Mouse (Mus musculus) frontal cortex, postnatal 36 days (tissue): ENCODE results near the gene Evi2a.

Source experiments
- DNase-seq, 2 experiments: peaks; one replicate each; pipeline ENCODE4 v3.0.0; 2022; ENCODE audit warnings: low spot score in 2 of 2

The Evi2a gene

DNA sequence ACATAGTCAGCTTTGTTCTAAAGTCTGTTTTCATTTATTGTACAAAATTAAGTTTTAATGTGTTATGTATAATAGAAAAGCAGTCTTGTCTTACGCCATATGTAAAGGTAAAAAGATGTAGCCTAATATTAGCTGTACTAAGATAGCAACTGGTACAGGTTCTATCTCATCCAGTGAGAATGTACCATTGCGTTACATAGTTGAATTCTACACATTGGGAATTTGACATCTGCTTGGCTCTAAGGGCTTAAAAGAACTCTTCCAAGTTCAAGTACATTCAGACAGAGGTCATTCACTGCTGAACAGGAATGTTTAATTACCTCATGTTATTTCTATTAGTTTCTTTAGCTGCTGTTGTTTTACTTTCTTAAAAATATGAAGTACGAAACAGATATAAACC is 3.9 kb downstream of the Evi2a start:
- no peak for DNase-seq

DNA sequence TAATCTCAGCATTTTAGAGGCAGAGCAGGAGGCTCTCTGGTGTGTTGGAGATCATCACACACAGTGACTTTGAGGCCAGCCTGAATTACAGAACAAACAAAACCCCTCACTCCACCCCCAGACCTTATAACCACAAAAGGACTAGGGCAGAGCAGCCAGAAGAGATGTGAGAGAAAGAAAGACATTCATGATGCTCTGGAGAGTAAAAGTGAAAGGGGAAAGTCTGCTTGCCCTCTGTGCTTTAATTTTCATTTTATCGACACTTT is 6.2 kb downstream of the Evi2a start:
- no peak for DNase-seq

DNA sequence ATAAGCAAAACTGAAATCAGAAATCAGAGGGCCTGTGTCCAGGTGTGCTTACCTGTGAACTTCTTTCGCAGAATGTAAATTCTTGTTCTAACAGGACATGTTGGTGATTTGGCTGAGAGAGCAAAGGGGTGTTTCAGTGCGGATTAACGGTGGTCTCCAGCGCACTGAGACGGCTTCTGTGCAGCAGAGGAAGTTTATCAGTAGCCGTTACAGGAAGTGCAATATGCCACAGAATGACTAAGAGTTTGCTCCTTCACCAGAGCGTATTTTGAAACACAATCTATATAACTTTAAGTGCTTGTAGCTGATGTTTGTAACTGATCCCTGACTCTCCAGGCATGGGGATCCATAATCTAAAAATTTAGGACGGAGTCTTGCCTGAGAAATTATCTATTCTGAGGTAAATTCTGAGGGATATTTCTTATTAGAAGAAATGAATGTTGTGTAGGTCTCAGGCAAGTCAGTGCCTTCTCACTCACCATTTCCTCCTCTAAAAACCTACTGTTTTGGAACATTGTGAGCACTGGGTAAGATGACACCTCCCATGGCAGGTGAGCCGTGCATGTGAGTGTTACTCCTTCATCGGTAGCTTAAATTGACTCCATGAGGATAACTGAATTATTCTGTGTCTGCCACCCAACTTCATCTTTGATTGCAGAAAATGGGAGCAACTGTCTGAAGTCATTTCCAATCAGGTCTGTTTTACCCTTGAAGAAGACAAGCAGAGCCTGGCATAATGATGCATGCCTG is 6.7 kb downstream of the Evi2a start, which contains the start of gene Evi2b:
Evi2b (minus strand) TSS at position 203 of the 750 bp plus-strand sequence.
- DNase-seq, result no peak

DNA sequence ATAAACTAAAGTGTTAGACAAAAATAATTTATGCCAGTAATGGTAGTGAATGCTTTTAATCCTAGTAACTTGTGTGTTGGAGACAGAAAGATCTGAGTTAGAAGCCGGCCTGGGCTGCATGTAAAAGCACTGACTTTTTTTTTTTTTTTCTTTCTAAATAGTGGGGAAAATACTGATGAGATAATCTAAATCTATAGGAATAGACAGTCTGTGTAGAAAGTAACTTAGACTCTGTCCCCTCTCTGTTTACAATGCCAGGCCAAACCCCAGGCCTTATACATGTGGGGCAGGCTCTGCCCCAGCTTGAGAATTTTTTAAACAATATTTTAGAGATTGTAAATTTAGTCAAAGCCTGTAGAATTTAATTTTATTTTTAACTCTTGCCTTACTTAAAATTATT is 7.5 kb downstream of the Evi2a start:
- DNase-seq, result no peak

DNA sequence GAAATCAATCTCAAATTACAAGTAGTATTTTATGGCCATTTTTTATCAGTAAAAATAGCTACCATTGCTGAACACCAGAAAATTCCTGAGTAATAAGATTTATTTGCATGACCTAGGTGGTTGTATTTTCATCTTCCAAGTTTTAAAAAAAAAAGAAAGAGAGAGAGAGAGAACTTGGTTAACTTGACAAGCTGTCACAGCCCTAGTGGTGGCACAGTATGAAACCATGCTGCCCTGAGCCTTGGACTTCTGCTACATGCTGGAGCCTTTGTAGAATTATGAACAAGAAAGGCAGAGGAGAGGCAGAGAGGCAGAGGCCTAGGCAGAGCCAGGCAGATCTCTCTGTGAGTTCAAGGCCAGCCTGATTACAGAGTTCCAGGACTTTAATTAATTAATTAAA is 8.5 kb downstream of the Evi2a start:
- no peak for DNase-seq

DNA sequence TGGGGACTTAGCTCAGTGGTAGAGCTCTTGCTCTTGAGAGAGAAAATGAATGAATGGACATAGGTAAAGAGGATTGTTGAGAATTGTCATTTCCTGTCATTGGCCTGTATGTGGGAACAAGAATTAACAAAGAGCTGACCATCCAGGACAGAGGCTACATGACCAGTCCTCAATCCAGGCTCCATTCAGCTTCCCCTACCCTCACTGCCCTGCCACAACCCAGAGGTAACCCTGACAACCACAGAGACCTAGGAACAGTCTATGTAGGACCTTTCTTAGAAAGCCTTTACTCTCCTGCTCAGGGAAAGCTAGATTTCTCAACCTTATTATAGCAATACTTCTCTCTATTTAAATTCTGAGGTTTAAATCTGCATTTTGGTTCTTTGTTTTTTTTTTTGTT is 9.6 kb downstream of the Evi2a start:
- DNase-seq, result no peak

DNA sequence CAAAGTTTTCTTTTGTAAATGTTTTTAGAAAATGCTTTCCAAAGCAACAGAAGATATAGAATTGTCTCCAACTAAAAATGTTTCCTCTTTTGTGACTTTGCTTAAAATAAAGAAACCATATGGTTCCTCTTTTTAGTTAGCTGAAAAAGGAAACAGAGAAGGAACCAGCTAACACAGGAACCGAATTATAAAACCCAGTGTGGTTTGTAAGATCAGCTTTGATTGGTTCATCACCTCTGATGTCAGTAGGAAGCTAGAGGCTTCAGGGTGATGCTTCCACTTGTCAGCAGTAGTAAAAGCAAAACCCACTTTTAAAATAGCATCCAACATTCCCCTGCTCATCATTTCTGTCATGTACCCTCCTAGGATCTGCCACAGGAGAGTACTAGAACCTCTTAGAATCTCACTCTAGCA is 10.5 kb downstream of the Evi2a start:
- DNase-seq, result peak in 1 of 2 experiments; percentile 75

DNA sequence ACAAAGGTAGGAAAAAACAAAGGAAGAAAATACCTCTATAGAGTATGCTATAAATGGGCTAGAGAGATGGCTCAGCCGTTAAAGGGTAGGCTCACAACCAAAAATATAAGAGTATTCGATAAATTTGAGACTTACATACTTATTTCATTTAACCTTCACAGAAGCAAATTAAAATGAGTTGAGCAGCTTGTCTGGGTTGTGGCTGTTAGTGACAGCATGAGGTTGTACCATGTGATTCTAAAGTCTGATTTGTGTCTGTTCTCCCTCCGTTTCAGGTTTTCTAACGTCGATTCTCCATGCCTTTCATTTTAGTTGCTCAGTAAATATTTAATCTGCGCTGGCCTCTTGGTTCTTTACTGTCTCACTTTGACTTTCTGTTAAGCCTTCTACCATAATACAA is 11.1 kb downstream of the Evi2a start:
- DNase-seq, result no peak

DNA sequence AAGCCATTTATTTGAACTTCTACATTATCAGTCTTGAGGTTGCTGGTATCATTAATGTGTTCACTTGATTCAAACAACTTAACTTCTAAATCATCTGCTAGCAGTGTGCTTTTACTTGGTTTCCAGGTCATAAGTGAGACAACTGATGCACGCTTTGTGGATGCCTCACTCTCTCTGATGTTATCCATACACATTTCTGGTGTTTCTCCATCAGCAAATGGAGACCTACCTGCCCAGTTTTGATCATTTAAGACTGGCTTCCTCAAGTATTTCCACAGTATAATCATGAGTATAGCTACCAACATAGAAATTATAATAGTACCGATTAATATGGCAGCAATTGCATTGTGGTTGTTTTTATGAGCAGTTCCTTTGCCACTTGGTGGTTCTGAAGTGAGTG is 14.6 kb downstream of the Evi2a start:
- no peak for DNase-seq

DNA sequence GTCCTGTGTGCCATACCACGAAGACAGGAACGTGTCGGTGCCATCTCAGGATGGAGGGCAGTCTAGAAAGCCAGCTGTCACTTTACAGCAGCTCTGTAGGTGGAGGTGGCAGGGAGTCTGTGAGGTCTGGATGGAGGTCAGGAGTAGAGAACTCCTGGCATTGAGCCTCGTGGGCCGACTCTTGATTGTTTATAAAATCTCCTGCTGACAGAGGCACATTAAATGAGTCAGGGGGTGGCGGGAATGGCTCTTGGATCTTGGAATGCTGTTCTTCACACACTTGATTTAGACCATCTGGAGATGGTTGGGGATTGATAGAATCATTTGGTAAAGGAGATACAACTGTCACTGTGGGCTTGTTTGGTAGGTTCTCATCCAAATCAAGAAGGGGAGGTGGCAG is 15.1 kb downstream of the Evi2a start:
- DNase-seq, result no peak

DNA sequence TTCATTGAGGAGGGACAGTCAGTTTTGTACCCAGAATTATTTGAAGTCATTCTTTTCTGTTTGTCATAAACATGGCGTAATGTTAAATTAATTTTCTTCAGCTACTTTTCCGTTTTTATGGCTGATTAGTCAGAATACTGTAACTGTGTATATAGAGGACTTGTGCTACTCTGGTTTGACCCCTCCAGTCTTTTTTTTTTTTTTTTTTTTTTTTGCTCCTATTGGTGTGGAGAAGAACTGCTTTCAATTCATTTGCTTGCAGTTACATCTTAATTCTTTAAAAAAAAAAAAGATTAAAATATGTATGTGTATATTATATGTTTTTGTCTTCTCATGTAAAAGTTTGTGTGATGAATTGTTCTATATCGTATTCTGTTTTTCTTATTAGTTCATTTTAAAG is 18.4 kb downstream of the Evi2a start:
- no peak for DNase-seq

DNA sequence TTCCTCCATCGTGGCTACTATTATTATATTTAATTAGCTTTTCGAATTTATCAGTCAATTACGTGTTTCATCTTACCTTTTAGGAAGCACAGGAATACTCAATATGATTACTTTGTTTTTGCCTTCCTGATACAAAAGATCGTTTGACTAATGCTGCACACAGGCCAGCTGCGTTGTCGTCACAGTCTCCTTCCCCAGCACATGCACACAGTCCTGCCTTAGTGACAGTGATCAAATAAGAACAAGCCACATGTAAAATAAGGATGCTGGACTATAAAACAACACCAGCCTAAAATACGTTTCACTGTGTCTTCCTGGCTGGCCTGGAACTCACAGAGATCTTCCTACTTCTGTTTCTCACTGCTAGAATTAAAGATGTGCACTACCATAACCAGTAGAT is 25.9 kb downstream of the Evi2a start:
- DNase-seq, result no peak

DNA sequence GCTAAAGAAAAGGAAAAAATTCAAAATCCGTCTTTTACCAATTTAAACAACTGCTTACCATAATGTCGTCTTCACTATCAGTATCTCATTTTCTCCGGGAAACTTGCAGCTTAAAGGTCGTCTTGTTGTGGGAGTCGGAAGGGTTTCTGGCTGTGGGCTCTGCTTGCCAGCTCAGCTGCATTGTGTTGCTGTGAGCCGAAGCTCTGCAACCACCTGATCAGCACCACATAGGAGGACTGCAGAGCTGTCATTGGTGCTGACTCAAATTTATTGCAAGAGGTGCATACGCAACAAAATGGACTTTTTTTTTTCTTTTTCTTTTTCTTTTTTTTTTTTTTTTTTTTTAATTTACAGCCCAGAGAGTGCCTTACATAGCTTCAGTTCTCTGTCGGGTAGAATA is 26.6 kb downstream of the Evi2a start, which contains the start of gene Omg:
Omg (minus strand) TSS at position 240 of the 400 bp plus-strand sequence.
- DNase-seq, result peak; percentile 63 to 83

DNA sequence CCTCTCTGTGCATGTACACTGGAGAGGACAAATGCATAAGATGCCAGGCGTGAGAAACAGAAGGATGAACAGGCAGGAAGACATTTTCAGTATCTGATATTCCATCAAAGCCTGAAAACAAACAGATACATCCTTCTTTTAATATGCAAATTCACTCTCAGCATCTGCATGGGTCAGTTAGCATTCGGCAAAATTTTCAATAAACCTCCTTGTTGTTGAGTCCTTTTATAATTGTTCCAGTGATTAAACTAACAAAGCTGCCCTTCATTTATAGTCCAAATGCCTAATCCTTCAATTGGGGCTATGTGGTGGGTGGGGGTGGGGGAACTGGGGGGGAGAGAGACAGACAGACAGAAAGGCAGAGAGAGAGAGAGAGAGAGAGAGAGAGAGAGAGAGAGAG is 27.5 kb downstream of the Evi2a start:
- DNase-seq, result no peak

DNA sequence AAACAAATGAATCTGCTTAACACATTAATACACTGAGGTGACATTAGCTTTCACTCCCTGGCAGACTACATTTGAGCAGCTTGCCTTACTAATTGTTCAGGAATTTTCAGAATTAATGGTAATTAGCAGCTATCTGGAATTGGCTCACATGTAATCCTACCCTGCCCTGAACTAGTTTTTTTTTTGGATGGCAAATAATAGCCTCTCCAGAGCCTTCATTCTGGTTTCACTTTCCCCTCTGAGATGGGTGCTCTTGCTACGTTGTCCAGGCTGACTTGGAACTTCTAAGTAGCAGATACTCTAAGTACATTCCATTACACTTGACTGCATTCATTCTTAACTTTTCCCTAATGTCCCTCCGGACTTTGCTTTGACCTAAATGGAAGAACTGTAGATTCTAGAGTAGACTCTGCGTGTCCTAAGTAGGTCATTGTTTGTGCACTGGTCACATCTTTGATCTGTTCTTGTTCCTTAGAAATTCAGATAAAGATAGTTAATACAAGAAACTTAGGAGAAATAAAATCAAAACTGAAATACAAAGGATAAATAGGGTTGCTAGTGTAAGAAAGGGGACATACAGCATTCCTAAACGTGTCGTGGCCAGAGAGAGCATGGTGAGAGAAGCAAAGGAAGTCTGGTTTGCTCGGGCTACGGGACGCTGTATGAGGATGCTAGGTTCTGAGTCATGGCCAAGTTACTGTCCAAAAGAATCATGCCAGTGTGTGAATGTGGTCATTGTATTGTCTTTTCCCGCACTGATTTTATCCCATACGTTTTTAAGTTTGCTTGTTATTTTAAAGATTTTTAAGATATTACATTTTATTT is 35.2 kb downstream of the Evi2a start:
- no peak for DNase-seq

DNA sequence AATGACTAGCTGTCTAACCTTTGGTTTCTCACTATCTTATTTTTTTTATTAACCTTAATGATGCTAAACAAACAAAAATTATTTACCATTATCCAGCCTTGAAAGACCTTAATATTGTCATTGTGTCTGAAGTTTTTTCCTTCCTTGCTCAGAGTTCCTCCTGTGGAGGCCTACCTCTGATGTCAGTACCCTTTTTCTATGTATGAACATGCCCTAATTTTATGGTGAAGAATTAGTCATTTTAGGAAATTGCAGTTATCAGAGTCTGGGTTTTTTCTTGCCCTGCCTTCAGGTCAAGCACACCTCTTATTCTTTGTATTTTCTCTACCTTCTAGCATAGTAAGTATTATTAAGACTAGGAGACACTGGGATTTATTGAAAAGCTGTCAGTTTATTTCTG is 45.7 kb downstream of the Evi2a start:
- DNase-seq, result no peak

DNA sequence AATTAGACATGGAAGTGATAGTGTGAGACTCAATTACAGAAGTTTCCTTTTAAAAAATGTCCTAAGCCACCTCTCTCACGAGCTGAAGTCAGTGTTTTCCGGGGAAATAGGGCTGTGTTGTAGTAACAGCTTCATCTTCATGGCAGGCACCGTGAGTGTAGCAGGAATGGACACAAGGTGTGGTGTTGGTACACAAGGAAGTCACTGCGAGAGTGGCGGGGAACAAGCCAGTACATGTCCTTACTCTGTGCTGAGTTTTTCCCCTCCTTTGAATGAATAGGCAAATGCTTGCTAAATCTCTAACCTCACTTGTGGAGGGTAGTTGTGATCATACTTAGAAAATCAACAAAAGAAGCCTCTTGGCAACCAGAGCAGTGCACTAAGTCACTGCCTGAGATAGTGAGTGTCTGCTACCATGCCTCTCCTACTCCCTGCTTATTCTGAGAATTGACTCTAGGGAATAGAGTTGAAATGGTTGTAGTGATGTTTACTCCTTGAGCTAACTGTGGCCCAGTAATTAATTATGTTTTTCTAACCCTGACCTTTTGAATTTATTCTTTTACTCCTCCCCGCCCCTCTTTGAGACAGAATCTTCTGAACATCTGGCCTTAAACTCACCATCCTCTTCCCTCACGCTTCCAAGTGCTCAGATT is 46.4 kb downstream of the Evi2a start:
- DNase-seq, result no peak

DNA sequence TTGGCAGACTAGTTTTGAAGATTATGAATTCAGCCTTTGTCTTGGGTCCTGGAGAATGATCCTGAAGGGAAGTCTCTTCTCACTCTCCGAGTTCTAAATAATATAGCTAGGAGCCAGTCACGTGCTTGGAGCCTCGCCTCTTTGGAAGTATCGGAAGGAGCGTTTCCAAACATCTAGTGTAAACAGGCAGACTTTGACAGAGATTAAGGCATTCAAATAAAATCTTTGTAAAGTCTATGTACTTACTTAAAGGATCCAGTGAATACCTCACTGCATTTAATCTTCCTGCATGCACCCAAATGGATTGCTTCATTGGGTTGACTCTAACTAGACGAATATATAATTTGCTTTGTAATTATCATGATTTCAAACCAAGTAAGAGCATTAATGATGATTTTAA is 47.0 kb downstream of the Evi2a start:
- DNase-seq, result no peak
